Mouse (Mus musculus) liver, embryonic 13.5 days (tissue): ENCODE data around the gene Syt14. TPM values are rescaled to one million over a fixed set of nuclear protein-coding genes. Genes with fewer than 3 reads are reported as not detected.

Experiments
- ATAC-seq: fragments of 200-750 bp; cut with Nextera tagmentation; 2 replicates; pipeline ENCODE4 v1.8.0; 2017; ENCODE audit warnings: low read depth, mild to moderate bottlenecking, moderate number of reproducible peaks, moderate library complexity
- DNase-seq: peaks from one replicate; pipeline ENCODE4 v3.0.0; 2022
- H3K27ac ChIP-seq: fragments of 300-500 bp; sonication (generic); 2 replicates; pipeline ENCODE4 v1.5.1; 2015; ENCODE audit warnings: moderate library complexity, mild to moderate bottlenecking, inconsistent platforms
- H3K27me3 ChIP-seq: fragments of 300-500 bp; sonication (generic); 2 replicates; pipeline ENCODE4 v1.6.1; 2015; ENCODE audit warnings: mild to moderate bottlenecking, inconsistent platforms
- H3K36me3 ChIP-seq: fragments of 300-500 bp; sonication (generic); 2 replicates; pipeline ENCODE4 v1.6.1; 2015; ENCODE audit warnings: mild to moderate bottlenecking, inconsistent platforms
- H3K4me1 ChIP-seq: fragments of 300-500 bp; sonication (generic); replicated peaks from 2 replicates; pipeline ENCODE4 v1.6.1; 2015; ENCODE audit warnings: inconsistent platforms
- H3K4me2 ChIP-seq: fragments of 300-500 bp; sonication (generic); 2 replicates; pipeline ENCODE4 v1.6.1; 2015; ENCODE audit warnings: inconsistent platforms, mild to moderate bottlenecking, moderate library complexity
- H3K4me3 ChIP-seq: fragments of 300-500 bp; sonication (generic); replicated peaks from 2 replicates; pipeline ENCODE4 v1.5.1; 2015; ENCODE audit warnings: mild to moderate bottlenecking, inconsistent platforms
- H3K9ac ChIP-seq: fragments of 300-500 bp; sonication (generic); 2 replicates; pipeline ENCODE4 v1.6.1; 2015; ENCODE audit warnings: mild to moderate bottlenecking, inconsistent platforms
- H3K9me3 ChIP-seq: fragments of 300-500 bp; sonication (generic); replicated peaks from 2 replicates; pipeline ENCODE4 v1.6.1; 2016; ENCODE audit warnings: inconsistent platforms
- WGBS: fragments of 180-500 bp; shearing (Covaris S2); methylation state at CpG from one replicate; pipeline ENCODE4 v1.1.7; 2015; ENCODE audit not compliant: insufficient replicate concordance; 5-methylcytosine and 5-hydroxymethylcytosine counted together
- polyA plus RNA-seq: library from polyadenylated mRNA; unstranded; fragments of >200 nt; fragmentation: Nextera tagmentation; extraction: Ambion mirVana; gene quantifications from 2 replicates; pipeline ENCODE4 v1.2.1, GENCODE M21; 2015

Gene Syt14
- polyA plus RNA-seq, 1 experiment from 2014 or later = 5.0 TPM

DNA sequence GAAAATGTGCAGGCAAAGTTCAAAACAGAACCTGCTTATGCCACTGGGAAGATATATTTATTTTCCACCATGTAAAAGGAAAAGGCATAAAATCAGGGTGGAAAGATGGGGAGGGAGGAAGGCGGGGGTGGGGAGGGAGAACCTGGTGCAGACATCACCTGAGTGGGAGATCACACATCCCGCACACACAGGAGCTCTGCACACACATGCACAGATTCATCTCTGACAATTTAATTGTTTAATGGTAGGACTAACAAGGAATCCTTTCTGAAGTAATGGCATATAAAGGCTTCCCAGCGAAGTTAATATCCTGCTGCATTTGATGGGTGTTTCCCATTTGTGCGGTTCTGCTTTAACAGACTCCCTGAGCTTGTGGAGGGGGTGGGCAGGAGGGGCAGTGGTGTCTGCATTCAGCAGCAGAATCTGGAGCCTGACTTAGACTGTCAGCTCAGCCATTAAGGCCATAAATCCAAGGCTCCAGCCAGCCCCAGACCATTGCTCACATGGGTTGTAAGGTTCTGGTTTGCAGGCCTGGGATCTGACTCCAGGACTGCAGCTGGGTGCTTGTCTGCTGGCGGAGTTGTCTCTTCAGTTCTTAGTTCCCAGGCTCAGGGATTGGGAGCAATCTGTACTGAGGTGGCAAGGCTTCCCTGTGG is 174.1 kb downstream of the Syt14 start:
- no peak for DNase-seq
- Histone ChIP-seq H3K27ac (no peak overlapping the region), H3K36me3 (no peaks in the 10 kb centered on the region), H3K27me3 (peaks cover 47% of the 10 kb centered on the region), H3K9me3 (no peaks in the 10 kb centered on the region), H3K4me1 (no peaks in the 10 kb centered on the region), H3K9ac (no peak overlapping the region), H3K4me3 (no peak overlapping the region), H3K4me2 (no peak overlapping the region)
- no peak for ATAC-seq
- WGBS = 64% methylated on average over 5 of the region's 5 CpGs

DNA sequence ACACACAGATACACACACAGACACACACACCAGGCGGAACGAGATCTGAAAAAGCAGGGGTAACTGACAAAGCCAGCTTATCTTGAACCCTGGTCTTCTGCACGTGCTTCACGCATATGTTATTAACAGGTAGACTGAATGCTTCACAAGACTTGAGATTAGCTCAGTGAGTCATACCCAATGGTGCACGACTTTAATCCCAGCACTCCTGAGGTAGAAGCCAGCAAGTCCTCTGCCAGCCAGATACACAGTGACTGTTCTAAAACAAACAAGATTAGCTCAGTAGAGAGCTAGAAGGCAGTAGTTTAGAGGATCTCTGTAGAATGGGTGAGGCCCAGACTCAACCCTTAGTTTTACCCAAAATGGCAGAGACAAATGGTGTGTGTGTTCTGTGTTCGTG is 175.3 kb downstream of the Syt14 start:
- no peaks in the 10 kb centered on the region for H3K36me3 ChIP-seq
- no peak overlapping the region for H3K4me2 ChIP-seq
- no peaks in the 10 kb centered on the region for H3K4me1 ChIP-seq
- no peak for ATAC-seq
- no peak overlapping the region for H3K9ac ChIP-seq
- no peaks in the 10 kb centered on the region for H3K9me3 ChIP-seq
- no peak overlapping the region for H3K27ac ChIP-seq
- WGBS = 56% methylated on average over 6 of the region's 6 CpGs
- H3K27me3 ChIP-seq = peaks cover 58% of the 10 kb centered on the region
- DNase-seq = no peak
- no peak overlapping the region for H3K4me3 ChIP-seq

DNA sequence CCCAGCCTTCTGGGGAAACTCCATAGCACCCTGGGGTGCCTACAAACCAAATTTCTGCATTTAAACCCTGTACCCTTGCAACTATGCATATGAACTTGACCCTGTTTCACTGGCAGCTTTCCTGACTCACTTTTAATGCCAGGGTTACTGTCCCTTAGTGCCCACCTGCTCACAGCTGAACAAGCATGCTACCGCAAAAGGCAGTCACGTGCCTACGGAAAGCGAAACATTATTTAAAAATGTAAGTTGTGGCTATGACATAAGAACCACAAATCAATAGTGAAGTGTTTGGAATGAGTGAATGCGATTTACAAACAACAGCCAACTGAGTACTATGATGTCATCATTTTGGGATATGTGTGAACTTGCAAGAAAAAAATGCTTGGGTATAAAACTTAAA is 178.0 kb downstream of the Syt14 start:
- H3K4me3 ChIP-seq = no peak overlapping the region
- no peak for ATAC-seq
- H3K9ac ChIP-seq = no peak overlapping the region
- H3K4me1 ChIP-seq = no peaks in the 10 kb centered on the region; the same call in 1 of the 2 replicates
- 79% methylated on average over 5 of the region's 5 CpGs for WGBS
- no peak for DNase-seq
- H3K9me3 ChIP-seq = no peaks in the 10 kb centered on the region
- H3K27me3 ChIP-seq = peaks cover 80% of the 10 kb centered on the region
- no peak overlapping the region for H3K4me2 ChIP-seq
- H3K36me3 ChIP-seq = no peaks in the 10 kb centered on the region
- H3K27ac ChIP-seq = no peak overlapping the region

DNA sequence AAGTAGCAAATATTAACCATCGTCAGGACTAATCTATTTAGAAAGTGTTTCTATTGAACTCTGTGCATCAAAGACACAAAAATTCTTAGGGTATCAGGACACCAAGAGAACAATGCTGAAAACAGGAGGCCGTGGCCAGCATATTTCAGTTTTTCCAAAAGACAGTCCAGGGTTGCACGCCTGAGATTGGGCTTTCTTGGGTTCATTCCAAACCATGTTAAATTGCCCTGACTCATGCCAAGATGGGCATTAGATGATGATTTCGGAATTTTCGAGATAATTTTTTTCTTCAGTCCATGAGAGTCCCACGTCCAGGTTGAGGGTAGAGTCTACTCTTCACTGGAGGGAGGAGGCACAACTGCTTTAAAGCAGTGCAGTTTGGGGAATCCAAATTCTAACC is 178.6 kb downstream of the Syt14 start:
- Histone ChIP-seq H3K9me3 (no peaks in the 10 kb centered on the region), H3K4me2 (no peak overlapping the region), H3K27me3 (peaks cover 86% of the 10 kb centered on the region), H3K36me3 (no peaks in the 10 kb centered on the region), H3K27ac (no peak overlapping the region), H3K4me1 (no peaks in the 10 kb centered on the region; the same call in 1 of the 2 replicates), H3K4me3 (no peak overlapping the region), H3K9ac (no peak overlapping the region)
- 54% methylated on average over 6 of the region's 6 CpGs for WGBS
- ATAC-seq (no peak), DNase-seq (no peak)

DNA sequence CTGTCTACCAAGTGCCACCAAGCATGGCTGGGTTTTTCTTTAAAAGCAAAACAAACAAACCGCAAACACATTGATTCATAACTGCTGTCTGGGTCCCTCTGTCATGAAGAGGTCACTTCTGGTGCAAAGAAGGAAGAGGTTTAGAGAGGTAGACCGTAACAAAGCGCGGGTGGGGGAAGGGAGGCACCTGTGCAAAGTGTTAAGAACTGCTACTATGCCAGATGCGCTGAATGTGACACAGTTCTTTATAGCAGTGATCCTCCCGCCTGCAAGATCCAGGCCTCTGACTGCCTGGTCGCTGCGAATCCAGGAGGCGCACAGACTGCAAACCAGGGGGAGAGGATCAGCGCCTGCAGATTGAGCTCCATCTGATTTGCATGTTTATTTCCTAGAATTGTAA is 179.2 kb downstream of the Syt14 start:
- DNase-seq (no peak), ATAC-seq (no peak)
- H3K4me2 ChIP-seq = no peak overlapping the region
- WGBS = 15% methylated on average over 10 of the region's 10 CpGs
- no peak overlapping the region for H3K27ac ChIP-seq
- H3K4me3 ChIP-seq = no peak overlapping the region
- H3K27me3 ChIP-seq = peaks cover 86% of the 10 kb centered on the region
- H3K36me3 ChIP-seq = no peaks in the 10 kb centered on the region
- no peaks in the 10 kb centered on the region; the same call in 1 of the 2 replicates for H3K4me1 ChIP-seq
- no peak overlapping the region for H3K9ac ChIP-seq
- no peaks in the 10 kb centered on the region for H3K9me3 ChIP-seq

DNA sequence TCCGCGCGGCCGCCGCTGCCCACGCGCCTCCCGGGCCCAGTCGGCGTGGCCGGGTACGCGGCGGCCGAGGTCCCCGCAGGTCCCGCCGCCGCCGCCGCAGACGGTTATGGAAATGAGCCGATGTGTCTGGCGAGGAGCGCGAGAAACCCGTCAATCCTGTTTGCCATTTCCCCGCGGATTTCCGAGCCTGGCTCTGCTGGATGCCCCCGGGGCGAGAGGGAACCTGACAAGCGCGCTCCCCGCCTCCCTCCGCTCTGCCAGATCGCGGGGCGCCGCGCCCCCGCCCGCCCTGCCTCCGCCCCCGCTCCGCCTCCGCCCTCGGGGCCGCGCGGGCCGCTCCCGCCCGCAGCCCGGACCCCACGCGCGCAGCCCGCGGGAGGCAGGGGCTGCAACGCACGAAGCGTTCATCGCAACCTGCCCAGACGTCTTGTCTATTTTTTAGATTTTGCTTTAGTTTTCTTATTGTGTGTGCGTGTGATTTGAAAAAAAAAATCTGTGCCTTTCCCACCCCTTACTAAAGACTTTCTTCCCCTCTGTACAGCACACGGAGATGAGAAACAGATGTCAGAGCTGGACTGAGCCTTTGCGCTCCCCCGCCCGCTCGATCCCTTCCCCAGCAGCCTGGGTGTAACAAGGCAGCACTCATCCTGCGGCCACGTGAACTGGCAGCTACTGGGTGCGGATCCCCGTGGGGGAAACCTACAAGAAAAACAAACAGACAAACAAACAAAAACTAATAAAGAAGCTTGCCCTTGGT is 179.9 kb downstream of the Syt14 start, which contains the start of gene Sertad4:
Gene Sertad4, minus strand, starts transcription at position 283 of the 757 bp plus-strand sequence.
- Histone ChIP-seq H3K4me1 (no peaks in the 10 kb centered on the region; the same call in 1 of the 2 replicates), H3K4me2 (peak within 1 kb of the TSS; percentile 67), H3K9ac (peak within 1 kb of the TSS; percentile 45; the same call in 1 of the 2 replicates), H3K4me3 (peak within 1 kb of the TSS; percentile 60), H3K36me3 (no peaks in the 10 kb centered on the region), H3K9me3 (no peaks in the 10 kb centered on the region), H3K27me3 (peaks cover 89% of the 10 kb centered on the region), H3K27ac (no peak within 1 kb of the TSS)
- DNase-seq (no peak), ATAC-seq (no peak)
- under 1% methylated on average over 64 of the region's 75 CpGs for whole genome bisulfite sequencing

DNA sequence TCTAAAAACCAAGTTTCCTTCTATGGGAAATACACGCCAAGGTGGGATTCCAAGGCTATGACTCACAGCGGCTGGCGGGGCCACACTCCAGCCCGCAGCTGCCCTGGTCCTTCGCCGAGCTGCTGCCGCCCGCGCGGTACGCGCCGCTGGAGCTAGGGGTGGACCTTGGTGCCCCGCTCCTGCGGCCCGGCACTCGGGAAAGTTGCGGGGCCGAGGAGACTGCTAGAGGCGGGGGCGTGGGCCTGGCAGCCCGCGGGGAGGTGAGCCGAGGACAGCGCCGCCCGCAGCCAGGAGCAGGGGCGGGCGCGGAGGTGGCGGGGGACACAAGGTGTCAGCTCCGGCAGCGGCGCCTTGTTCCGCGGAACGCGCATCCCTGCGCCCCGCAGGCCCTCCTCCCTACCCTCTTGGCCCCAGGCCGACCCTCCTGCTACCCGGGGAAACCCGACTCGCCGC is 180.7 kb downstream of the Syt14 start:
- Histone ChIP-seq H3K27ac (no peak overlapping the region), H3K9me3 (no peaks in the 10 kb centered on the region), H3K27me3 (peaks cover 94% of the 10 kb centered on the region), H3K4me2 (peak overlapping the region; percentile 67), H3K4me1 (no peaks in the 10 kb centered on the region; the same call in 1 of the 2 replicates), H3K9ac (peak overlapping the region; percentile 45; the same call in 1 of the 2 replicates), H3K4me3 (peak overlapping the region; percentile 60), H3K36me3 (no peaks in the 10 kb centered on the region)
- WGBS = 1% methylated on average over 45 of the region's 45 CpGs
- no peak for ATAC-seq
- DNase-seq = no peak

DNA sequence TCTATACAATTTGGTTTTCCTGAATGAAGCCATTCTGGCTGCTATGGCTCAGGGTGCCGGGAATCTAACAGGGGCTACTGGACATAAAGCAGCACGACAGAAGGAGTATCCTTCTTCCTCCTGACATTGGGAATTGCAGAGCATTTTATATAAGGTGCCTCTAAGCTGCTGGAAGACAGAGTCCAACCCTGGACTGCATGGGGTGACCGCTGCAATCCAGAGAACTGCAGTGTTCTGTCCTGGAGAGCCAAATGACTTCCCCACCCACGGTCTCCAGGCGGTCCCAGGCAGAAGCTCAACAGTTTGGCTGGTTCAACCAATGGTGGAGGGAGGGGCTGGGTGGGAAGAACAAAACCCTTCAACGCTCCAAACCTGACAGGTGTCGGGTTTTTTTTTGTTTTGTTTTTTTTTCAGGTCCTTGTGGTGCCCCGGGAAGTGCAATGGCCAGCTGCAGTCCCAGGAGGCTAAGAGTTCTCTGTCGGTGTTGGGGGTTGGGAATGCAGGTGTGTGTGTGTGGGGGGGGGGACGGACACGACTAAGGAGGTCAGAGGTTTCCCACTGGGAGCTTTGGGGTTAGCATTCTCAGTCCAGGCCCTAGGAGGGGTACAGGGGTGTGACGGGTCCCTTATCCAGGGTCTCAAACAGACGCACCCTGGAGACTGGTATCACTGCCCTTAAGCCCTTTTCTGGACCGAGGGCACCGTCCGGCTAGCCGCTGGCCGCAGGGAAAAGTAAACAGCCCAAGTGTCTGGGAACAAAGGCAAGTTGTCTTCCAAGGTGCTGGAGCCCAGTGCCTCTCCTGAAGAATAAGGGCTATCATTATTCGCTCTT is 181.4 kb downstream of the Syt14 start:
- 8% methylated on average over 19 of the region's 19 CpGs for WGBS
- H3K27me3 ChIP-seq = peaks cover 97% of the 10 kb centered on the region
- ATAC-seq = no peak
- no peaks in the 10 kb centered on the region for H3K9me3 ChIP-seq
- no peaks in the 10 kb centered on the region; the same call in 1 of the 2 replicates for H3K4me1 ChIP-seq
- peak overlapping the region; percentile 60 for H3K4me3 ChIP-seq
- H3K4me2 ChIP-seq = peak overlapping the region; percentile 67
- no peak for DNase-seq
- H3K36me3 ChIP-seq = no peaks in the 10 kb centered on the region
- H3K27ac ChIP-seq = no peak overlapping the region
- no peak overlapping the region for H3K9ac ChIP-seq

DNA sequence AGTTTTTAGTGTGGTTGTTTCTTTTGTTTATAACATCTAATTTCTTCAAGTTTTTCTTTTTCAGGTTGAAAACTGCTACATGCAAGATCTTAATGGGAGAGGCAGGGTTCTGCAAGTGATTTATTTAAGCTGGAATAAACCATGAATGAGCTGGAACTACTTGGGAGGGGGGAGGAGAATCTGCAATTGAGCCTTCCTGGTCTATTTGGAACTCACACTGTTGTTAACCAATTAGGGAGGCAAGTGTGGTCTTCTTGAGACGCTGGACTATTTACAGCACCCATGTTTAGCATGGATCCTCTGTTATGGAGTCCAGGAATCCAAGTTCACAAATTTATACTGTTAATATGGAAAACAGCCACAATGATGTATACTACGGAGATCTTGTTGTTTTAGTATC is 182.1 kb downstream of the Syt14 start:
- H3K4me1 ChIP-seq = no peaks in the 10 kb centered on the region; the same call in 1 of the 2 replicates
- no peak overlapping the region for H3K4me2 ChIP-seq
- H3K27ac ChIP-seq = no peak overlapping the region
- WGBS = 42% methylated on average over 2 of the region's 2 CpGs
- no peak overlapping the region for H3K9ac ChIP-seq
- DNase-seq = no peak
- no peak for ATAC-seq
- H3K36me3 ChIP-seq = no peaks in the 10 kb centered on the region
- H3K27me3 ChIP-seq = peaks cover 97% of the 10 kb centered on the region
- no peak overlapping the region for H3K4me3 ChIP-seq
- no peaks in the 10 kb centered on the region for H3K9me3 ChIP-seq

DNA sequence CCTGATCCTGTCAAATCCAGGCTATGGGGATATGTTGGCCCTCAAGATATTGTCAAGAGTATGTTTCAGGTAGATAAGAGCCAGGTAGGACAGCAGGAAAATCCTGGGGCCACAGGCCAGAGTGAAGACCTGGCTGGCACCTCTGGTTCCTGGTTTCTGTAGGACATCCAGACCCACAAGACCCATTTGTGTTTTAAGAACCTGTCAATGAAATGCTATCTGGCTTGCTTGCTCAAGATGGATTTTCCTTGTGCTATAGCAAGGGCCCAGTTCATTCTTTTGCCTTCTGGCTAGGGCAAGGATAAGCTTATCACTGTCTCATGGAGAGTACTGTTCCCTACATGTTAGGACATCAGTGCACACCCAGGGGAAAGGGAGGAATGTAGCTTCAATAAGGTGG is 183.5 kb downstream of the Syt14 start:
- H3K4me1 ChIP-seq = no peaks in the 10 kb centered on the region; the same call in 1 of the 2 replicates
- H3K9me3 ChIP-seq = no peaks in the 10 kb centered on the region
- DNase-seq (no peak), ATAC-seq (no peak)
- no peak overlapping the region for H3K4me3 ChIP-seq
- no peak overlapping the region for H3K9ac ChIP-seq
- peaks cover 93% of the 10 kb centered on the region for H3K27me3 ChIP-seq
- H3K36me3 ChIP-seq = no peaks in the 10 kb centered on the region
- H3K27ac ChIP-seq = no peak overlapping the region
- no peak overlapping the region for H3K4me2 ChIP-seq

DNA sequence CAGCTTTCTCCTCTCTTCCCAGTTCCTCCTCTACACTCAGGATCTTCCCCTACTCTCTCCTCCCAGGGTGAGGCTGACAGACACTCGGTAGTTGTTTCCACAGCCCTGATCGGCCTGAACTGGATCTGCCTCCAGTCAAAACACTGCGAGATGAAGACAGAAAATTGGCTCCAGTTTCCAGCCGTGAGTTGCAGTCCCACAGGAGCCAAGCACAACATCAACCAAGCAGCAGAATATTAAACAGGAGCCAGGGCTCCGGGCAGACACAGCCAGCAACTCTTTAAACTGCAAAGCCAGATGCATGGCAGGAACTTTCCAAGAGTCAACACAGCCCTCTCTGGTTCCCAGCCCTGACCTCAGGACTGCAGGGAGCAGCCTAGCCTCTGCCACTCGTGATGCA is 183.9 kb downstream of the Syt14 start:
- Histone ChIP-seq H3K4me2 (no peak overlapping the region), H3K9ac (no peak overlapping the region)
- no peak for DNase-seq

More for the DNA sequence above, 183.9 kb downstream of the Syt14 start:
- H3K4me1 ChIP-seq = no peaks in the 10 kb centered on the region; the same call in 1 of the 2 replicates
- H3K27me3 ChIP-seq = peaks cover 89% of the 10 kb centered on the region
- 11% methylated on average over 6 of the region's 6 CpGs for WGBS
- H3K36me3 ChIP-seq = no peaks in the 10 kb centered on the region
- H3K4me3 ChIP-seq = no peak overlapping the region
- no peak overlapping the region for H3K27ac ChIP-seq
- ATAC-seq = no peak
- H3K9me3 ChIP-seq = no peaks in the 10 kb centered on the region
